Mouse (Mus musculus) ES-E14 (cell line): ENCODE results near the gene Galnt14.

ENCODE experiments used
- CHD2 ChIP-seq: IDR thresholded peaks from 2 replicates; pipeline ENCODE4 v1.6.1; 2014; ENCODE audit warnings: mild to moderate bottlenecking, low read depth, low read length, inconsistent platforms
- MAFK ChIP-seq: IDR thresholded peaks from 2 replicates; pipeline ENCODE4 v1.6.1; 2014; ENCODE audit warnings: mild to moderate bottlenecking, low read depth, low read length, inconsistent platforms; ENCODE audit not compliant: insufficient read depth

DNA sequence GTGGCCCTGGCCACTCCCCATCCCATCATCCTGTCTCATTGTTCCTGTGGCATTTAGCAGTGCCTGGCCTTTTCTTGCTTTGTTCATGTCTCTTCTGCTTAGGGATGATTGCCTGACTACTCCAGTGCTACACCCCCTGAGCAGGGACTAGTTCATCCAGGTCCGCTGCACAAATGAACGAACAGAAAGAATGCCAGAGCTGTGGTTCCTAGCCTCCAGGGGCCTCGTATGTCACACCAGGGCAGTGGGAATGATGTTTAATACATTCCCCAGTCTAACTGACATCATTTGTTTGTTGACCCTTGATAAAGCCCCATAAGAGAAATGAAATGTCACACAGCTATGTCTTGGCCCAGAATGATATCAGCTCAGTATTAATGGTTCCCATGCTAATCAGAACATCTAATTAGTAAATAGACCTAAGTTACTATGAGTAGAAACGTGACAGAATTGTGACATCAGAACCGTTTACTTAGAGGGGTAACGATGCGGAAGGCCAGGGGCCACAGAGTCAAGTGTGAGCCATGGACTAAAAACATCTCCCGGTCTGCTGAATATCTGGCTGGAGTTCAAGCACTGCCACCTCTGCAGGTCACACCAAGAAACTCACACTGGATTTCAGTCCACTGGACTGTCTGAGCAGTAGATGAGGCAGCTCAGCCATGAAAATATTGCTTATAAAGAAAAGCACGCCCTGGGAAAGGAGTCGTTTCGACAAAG lies 76.1 kb downstream of the Galnt14 start:
- TF ChIP-seq MAFK, result no peak
- no peak for TF ChIP-seq CHD2
